Mouse (Mus musculus): ENCODE data around the gene Cacna1i. TPM values are rescaled to one million over a fixed set of nuclear protein-coding genes. Genes with fewer than 3 reads are reported as not detected.
A peak's percentile ranks its signal among the peaks of the same experiment; 100 is the strongest.

The Cacna1i gene
- total RNA-seq, 2 experiments from 2014 or later: 0.28 to 0.46 TPM

- no peak for TF ChIP-seq CTCF (IDR thresholded peaks at IDR 0.05)
- no peak for DNase-seq
- Histone ChIP-seq H3K4me3 (no peak overlapping the region), H3K27ac (no peak overlapping the region)
- intact Hi-C loops (cut with DNase I): no loop called here
Observed at GRCm38 (mm10) chr15:80279053-80279452, 8.0 kb upstream of the Cacna1i start.

DNA sequence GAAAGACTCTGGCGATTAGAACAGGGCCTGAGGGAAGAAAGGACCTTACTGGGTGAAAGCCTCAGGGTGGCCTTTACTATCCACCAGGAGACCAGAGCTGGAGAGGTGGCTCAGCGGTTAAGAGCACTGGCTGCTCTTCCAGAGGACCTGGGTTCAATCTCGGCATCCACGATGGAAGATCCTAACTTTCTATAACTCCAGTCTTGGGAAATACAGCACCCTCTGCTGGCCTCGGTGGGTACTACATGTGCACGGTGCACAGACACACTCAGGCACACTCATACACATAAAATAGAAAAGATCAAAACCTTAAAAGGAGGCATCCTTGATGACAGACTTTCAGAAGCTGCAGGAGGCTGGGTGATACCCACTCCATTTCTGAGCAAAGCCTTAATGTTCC lies 6.4 kb upstream of the Cacna1i start:
- intact Hi-C loops (cut with DNase I): no loop called here
- no peak for DNase-seq
- Histone ChIP-seq H3K27ac (no peak overlapping the region), H3K4me3 (no peak overlapping the region)
- TF ChIP-seq CTCF (IDR thresholded peaks at IDR 0.05): peak; percentile 70

- no peak for TF ChIP-seq CTCF (IDR thresholded peaks at IDR 0.05)
- peak overlapping the region; percentile 55 for H3K4me3 ChIP-seq
- DNase-seq: no peak
- intact Hi-C loops (cut with DNase I): loop anchor here (2.0 kb wide), 1 partner anchor 407 kb away; no protein-coding TSS in a partner anchor
- H3K27ac ChIP-seq: no peak overlapping the region
Observed at GRCm38 (mm10) chr15:80288036-80288435, 998 bp downstream of the Cacna1i start.

DNA sequence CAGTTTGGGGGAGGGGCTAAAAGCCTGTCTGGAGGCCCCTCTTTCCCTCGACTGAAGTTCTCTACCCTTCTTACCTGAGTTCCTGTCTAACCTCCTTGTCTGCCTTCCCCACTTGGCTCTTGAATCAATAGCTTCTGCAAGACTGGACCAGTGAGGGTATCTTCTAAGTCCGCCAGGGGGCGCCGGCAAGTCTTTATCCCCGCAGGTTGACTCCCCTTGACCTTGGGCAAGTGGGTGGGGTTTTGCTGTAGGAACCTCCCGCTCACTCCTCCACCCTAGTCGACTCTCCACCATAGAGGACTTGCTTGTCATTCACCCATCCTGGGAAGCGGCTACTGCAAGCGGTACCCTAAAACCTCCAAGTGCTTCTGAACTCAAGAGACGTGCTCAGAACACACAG lies 2.4 kb downstream of the Cacna1i start:
- peak; percentile 71 for TF ChIP-seq CTCF (IDR thresholded peaks at IDR 0.05)
- no peak overlapping the region for H3K27ac ChIP-seq
- intact Hi-C loops (cut with DNase I): loop anchor here (1.0 to 2.0 kb wide), 2 partner anchors 405 to 415 kb away; no protein-coding TSS in a partner anchor
- H3K4me3 ChIP-seq: no peak overlapping the region
- peak; percentile 71 for DNase-seq

- intact Hi-C loops (cut with DNase I): no loop called here
- TF ChIP-seq CTCF (IDR thresholded peaks at IDR 0.05): peak; percentile 19; the same call in 1 of the 2 replicates
- DNase-seq: no peak
- no peak overlapping the region for H3K27ac ChIP-seq
- H3K4me3 ChIP-seq: no peak overlapping the region
Observed at GRCm38 (mm10) chr15:80297146-80297545, 10.1 kb downstream of the Cacna1i start.

DNA sequence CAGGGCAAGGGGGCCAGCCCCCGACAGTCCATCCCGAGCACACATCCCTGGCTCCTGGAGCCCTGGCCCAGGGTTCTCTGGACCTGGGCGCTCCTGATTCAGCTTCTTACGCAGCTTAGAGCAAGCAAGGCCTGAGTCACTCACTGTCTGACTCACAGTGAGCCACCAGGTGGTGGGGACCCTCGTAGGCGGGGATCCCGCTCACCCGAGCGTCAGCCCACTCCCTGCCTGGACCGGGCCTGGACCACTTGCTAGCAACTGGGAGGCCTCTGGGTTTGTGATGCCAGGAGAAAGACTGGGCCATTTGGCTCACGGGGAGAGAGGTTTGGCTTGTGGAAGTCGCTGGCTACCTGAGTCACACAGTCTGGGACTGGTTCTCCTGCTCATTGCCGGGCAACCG lies 16.7 kb downstream of the Cacna1i start:
- no peak for TF ChIP-seq CTCF (IDR thresholded peaks at IDR 0.05)
- intact Hi-C loops (cut with DNase I): no loop called here
- DNase-seq: no peak
- H3K27ac ChIP-seq: no peak overlapping the region
- H3K4me3 ChIP-seq: no peak overlapping the region

- TF ChIP-seq CTCF (IDR thresholded peaks at IDR 0.05): no peak
- intact Hi-C loops (cut with DNase I): no loop called here
- Histone ChIP-seq H3K27ac (no peak overlapping the region), H3K4me3 (no peak overlapping the region)
- no peak for DNase-seq
Observed at GRCm38 (mm10) chr15:80304188-80304587, 17.1 kb downstream of the Cacna1i start.

- DNase-seq: no peak
- no peak for TF ChIP-seq CTCF (IDR thresholded peaks at IDR 0.05)
- Histone ChIP-seq H3K27ac (no peak overlapping the region), H3K4me3 (no peak overlapping the region)
- intact Hi-C loops (cut with DNase I): no loop called here
Observed at GRCm38 (mm10) chr15:80306146-80306545, 19.1 kb downstream of the Cacna1i start.

- DNase-seq: peak; percentile 10
- Histone ChIP-seq H3K4me3 (no peak overlapping the region), H3K27ac (no peak overlapping the region)
- no peak for TF ChIP-seq CTCF (IDR thresholded peaks at IDR 0.05)
- intact Hi-C loops (cut with DNase I): no loop called here
Observed at GRCm38 (mm10) chr15:80314731-80315130, 27.7 kb downstream of the Cacna1i start.

GRCm38 (mm10) chr15:80316966-80317634 lies 30.1 kb downstream of the Cacna1i start:
- intact Hi-C loops (cut with DNase I): no loop called here
- no peak for TF ChIP-seq CTCF (IDR thresholded peaks at IDR 0.05)
- peak; percentile 22 for DNase-seq

DNA sequence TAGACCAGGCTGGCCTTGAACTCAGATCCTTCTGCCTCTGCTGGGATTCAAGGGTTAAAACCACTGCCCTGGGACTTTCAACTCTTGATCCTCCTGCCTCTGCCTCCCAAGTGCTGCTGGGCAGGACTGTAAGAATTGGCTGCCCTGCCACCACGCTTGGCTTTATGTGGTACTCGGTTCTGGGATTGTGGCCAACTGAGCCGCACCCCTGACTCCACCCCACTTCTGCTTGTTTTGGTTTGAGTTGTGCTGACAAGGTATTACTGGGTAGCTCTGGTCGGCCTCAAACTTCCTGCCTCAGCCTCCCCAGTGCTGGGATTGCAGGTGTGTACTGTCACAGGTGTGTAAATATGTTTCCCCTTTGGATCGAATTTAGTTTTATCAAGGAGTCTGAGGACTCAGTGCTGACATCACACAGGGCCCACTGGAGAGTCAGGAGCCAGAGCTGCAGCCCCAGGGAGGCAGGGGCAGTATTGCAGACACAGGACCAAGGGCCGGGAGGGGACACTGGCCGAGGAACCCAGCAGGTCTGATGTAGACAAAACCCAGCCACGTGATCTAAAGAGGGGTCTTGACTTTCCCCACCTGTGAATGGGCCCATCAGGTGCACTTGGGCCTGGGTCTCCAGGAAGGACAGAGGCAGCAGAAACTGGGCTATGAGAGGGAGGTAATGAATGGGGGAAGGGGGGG lies 30.9 kb downstream of the Cacna1i start:
- no peak for TF ChIP-seq CTCF (IDR thresholded peaks at IDR 0.05)
- Histone ChIP-seq H3K27ac (no peak overlapping the region), H3K4me3 (no peak overlapping the region)
- intact Hi-C loops (cut with DNase I): no loop called here
- no peak for DNase-seq

More at GRCm38 (mm10) chr15:80316966-80317634, 30.1 kb downstream of the Cacna1i start:
- Histone ChIP-seq H3K4me3 (no peak overlapping the region), H3K27ac (no peak overlapping the region)

- no peak for TF ChIP-seq CTCF (IDR thresholded peaks at IDR 0.05)
- no peak overlapping the region for H3K27ac ChIP-seq
- no peak for DNase-seq
- intact Hi-C loops (cut with DNase I): no loop called here
- no peak overlapping the region for H3K4me3 ChIP-seq
Observed at GRCm38 (mm10) chr15:80318543-80319255, 31.7 kb downstream of the Cacna1i start.

- intact Hi-C loops (cut with DNase I): no loop called here
- no peak overlapping the region for H3K27ac ChIP-seq
- DNase-seq: no peak
- H3K4me3 ChIP-seq: no peak overlapping the region
- TF ChIP-seq CTCF (IDR thresholded peaks at IDR 0.05): no peak
Observed at GRCm38 (mm10) chr15:80319315-80319714, 32.3 kb downstream of the Cacna1i start.

All from gastrocnemius, adult 2 months (tissue).